ENCODE assay signal across 18 mouse cellular contexts in the genomic region with DNA sequence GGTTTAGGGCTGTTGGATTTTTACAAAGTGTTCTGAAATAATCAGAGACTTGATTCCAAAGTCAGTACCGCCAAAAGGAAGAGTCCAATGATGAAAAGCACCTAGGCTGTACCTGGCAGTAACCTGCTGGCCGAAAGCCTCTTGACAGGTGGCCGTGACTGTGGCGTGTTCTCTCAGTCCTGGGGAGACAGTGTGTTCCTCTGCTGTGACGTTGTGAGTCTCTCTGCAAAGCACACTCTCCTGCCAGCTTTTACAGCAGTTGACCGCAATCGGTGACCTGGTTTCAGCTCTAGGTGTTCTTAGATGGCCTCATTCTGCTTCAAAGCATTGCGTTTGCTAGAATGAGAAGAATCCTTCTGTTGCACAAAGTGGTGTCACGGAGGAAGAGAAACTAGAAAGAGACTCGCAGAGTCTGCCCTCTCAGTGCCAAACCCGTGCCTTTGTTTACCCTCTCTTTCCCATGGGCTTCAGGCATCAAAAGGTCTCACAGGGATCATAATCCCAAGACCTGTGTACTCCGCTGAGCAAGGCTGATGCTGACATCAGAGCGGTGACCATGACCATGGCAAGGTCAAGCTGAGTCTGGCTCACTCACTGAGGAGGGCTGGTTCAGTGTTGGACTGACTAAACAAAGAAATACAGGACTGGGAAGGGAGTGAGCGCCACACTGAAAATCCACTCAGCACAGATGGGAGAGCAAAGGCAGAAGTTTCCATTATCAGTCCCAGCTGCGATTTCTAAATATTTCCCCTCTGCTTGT.
DNase-seq lines count a peak whose midpoint lies in the region; ATAC-seq and TF ChIP-seq lines count a peak whose summit lies in the region.
"Had no signal": no experiment of that assay in that cellular context is flagged by ENCODE, and none has a peak within 500 bp of the region (broad histone marks: within the 10 kb centered on the region; RNA-seq: fewer than 3 reads in every experiment).

No protein-coding gene starts in this region.

- no peak for TF ChIP-seq CTCF in stomach, postnatal 0 days (IDR thresholded peaks at IDR 0.05; ENCODE audit: low read depth)
- TF ChIP-seq CTCF in left cerebral cortex, adult 2 months (IDR thresholded peaks at IDR 0.05) = no peak
- TF ChIP-seq CTCF in thymus, adult 2 months (IDR thresholded peaks at IDR 0.05; ENCODE audit: borderline replicate concordance, control insufficient read depth, extremely low read depth, insufficient read depth, low read length, poor library complexity) = no peak

- no peaks in the 10 kb centered on the region for H3K4me1 ChIP-seq in stomach, embryonic 14.5 days (ENCODE audit: control insufficient read depth, insufficient read depth, low read length)
- H3K4me1 ChIP-seq in stomach, postnatal 0 days (replicated peaks; ENCODE audit: control insufficient read depth, insufficient read depth) = no peaks in the 10 kb centered on the region
- no peaks in the 10 kb centered on the region for H3K4me1 ChIP-seq in thymus, adult 2 months (replicated peaks; ENCODE audit: control insufficient read depth, insufficient read depth, low read length)
- H3K4me1 ChIP-seq: limb, embryonic 13.5 days; liver, embryonic 15.5 days had no signal

- H3K4me3 ChIP-seq in stomach, embryonic 14.5 days (ENCODE audit: low read depth, low read length) = no peak overlapping the region
- no peak overlapping the region for H3K4me3 ChIP-seq in stomach, postnatal 0 days (ENCODE audit: low read depth, low read length)
- no peak overlapping the region for H3K4me3 ChIP-seq in left cerebral cortex, adult 2 months
- no peak overlapping the region for H3K4me3 ChIP-seq in thymus, adult 2 months (ENCODE audit: control insufficient read depth, insufficient read depth, low read length)
- H3K4me3 ChIP-seq: hindbrain, embryonic 15.5 days; limb, embryonic 13.5 days; liver, embryonic 15.5 days; midbrain, embryonic 10.5 days; neural tube, embryonic 15.5 days had no signal

- DNase-seq in stomach, postnatal 0 days (ENCODE audit: low spot score) = no peak
- DNase-seq in adrenal gland, postnatal 14 days = peak; percentile 74
- DNase-seq in cerebellum, adult 9-10 months = peak; percentile 84
- DNase-seq in left cerebral cortex, adult 2 months (ENCODE audit: extremely low spot score in 1 of 2, low spot score in 2 of 2) = no peak
- DNase-seq in thymus, adult 2 months = no peak
- no peak for DNase-seq in MN1 (ENCODE audit: low spot score)
- DNase-seq: heart, postnatal 10 days; kidney, adult 18-20 months; kidney, postnatal 14 days; lung, postnatal 14 days; right cerebral cortex, postnatal 25 days had no signal

- no peak overlapping the region for H3K27ac ChIP-seq in stomach, embryonic 14.5 days (ENCODE audit: low read length)
- H3K27ac ChIP-seq in stomach, postnatal 0 days (replicated peaks) = no peak overlapping the region
- no peak overlapping the region for H3K27ac ChIP-seq in left cerebral cortex, adult 2 months
- no peak overlapping the region for H3K27ac ChIP-seq in thymus, adult 2 months (ENCODE audit: control insufficient read depth, insufficient read depth, low read length)
- H3K27ac ChIP-seq: hindbrain, embryonic 15.5 days; limb, embryonic 13.5 days; liver, embryonic 15.5 days; midbrain, embryonic 10.5 days; neural tube, embryonic 15.5 days had no signal

- H3K4me2 ChIP-seq in stomach, embryonic 14.5 days (replicated peaks; ENCODE audit: low read depth, low read length) = no peak overlapping the region
- H3K4me2 ChIP-seq in stomach, postnatal 0 days (replicated peaks; ENCODE audit: low read depth) = no peak overlapping the region
- H3K4me2 ChIP-seq: hindbrain, embryonic 15.5 days; limb, embryonic 13.5 days; liver, embryonic 15.5 days; neural tube, embryonic 15.5 days had no signal

- no peaks in the 10 kb centered on the region for H3K36me3 ChIP-seq in stomach, embryonic 14.5 days (ENCODE audit: control insufficient read depth, insufficient read depth, low read length)
- no peaks in the 10 kb centered on the region for H3K36me3 ChIP-seq in stomach, postnatal 0 days (ENCODE audit: control insufficient read depth, insufficient read depth, low read length)
- H3K36me3 ChIP-seq in thymus, adult 2 months (ENCODE audit: control insufficient read depth, insufficient read depth, low read length) = no peaks in the 10 kb centered on the region
- H3K36me3 ChIP-seq: hindbrain, embryonic 15.5 days; limb, embryonic 13.5 days; liver, embryonic 15.5 days; midbrain, embryonic 10.5 days; neural tube, embryonic 15.5 days had no signal

- no peak for TF ChIP-seq POLR2A in thymus, adult 2 months (IDR thresholded peaks at IDR 0.05; ENCODE audit: control insufficient read depth, extremely low read depth, insufficient read depth, low read length, poor library complexity)

- WGBS in stomach, embryonic 14.5 days = 77% methylated on average over 15 of the region's 15 CpGs
- 72% methylated on average over 15 of the region's 15 CpGs for WGBS in stomach, postnatal 0 days
- WGBS in thymus, adult 2 months = 91% methylated on average over 15 of the region's 15 CpGs

- TF ChIP-seq EP300 in stomach, postnatal 0 days (optimal IDR thresholded peaks at IDR 0.05) = no peak

- H3K27me3 ChIP-seq in stomach, embryonic 14.5 days (ENCODE audit: control insufficient read depth, insufficient read depth, low read length) = no peaks in the 10 kb centered on the region
- no peaks in the 10 kb centered on the region for H3K27me3 ChIP-seq in stomach, postnatal 0 days (ENCODE audit: control insufficient read depth, insufficient read depth, low read length)
- H3K27me3 ChIP-seq in thymus, adult 2 months (ENCODE audit: control insufficient read depth, insufficient read depth, low read length) = no peaks in the 10 kb centered on the region
- H3K27me3 ChIP-seq: hindbrain, embryonic 15.5 days; liver, embryonic 15.5 days; neural tube, embryonic 15.5 days had no signal

- no peak overlapping the region for H3K9ac ChIP-seq in stomach, embryonic 14.5 days (replicated peaks; ENCODE audit: low read depth, low read length)
- no peak overlapping the region for H3K9ac ChIP-seq in stomach, postnatal 0 days (ENCODE audit: low read length)
- H3K9ac ChIP-seq: hindbrain, embryonic 15.5 days; limb, embryonic 13.5 days; liver, embryonic 15.5 days; neural tube, embryonic 15.5 days had no signal

- no peaks in the 10 kb centered on the region for H3K9me3 ChIP-seq in stomach, embryonic 14.5 days (ENCODE audit: control insufficient read depth, low read depth, low read length)
- H3K9me3 ChIP-seq in stomach, postnatal 0 days (ENCODE audit: control insufficient read depth, low read length) = no peaks in the 10 kb centered on the region
- H3K9me3 ChIP-seq: hindbrain, embryonic 15.5 days; limb, embryonic 13.5 days; liver, embryonic 15.5 days; midbrain, embryonic 10.5 days; neural tube, embryonic 15.5 days had no signal

- ATAC-seq in stomach, embryonic 14.5 days (ENCODE audit: insufficient number of reproducible peaks, insufficient read depth, low FRiP score, low read depth) = peak; percentile 42; the same call in 1 of the 2 replicates
- no peak for ATAC-seq in stomach, postnatal 0 days (ENCODE audit: low FRiP score, low TSS enrichment)
- ATAC-seq: forebrain, embryonic 16.5 days had no signal

- intact Hi-C loops in left cerebral cortex, adult 2 months (cut with DNase I) = loop anchor here (5.0 to 10.0 kb wide), 3 partner anchors 136 to 978 kb away; no protein-coding TSS in a partner anchor

Comparison
In these comparisons a context has a peak if more than half of its experiments do, and no peak if none do; other contexts are left out.
1. DNase-seq: peak in adrenal gland, postnatal 14 days (single experiment) and cerebellum, adult 9-10 months (single experiment); none in stomach, postnatal 0 days (single experiment), left cerebral cortex, adult 2 months (0 of 2), thymus, adult 2 months (single experiment) and MN1 (single experiment).